Comparison of ENCODE assay signal across 12 mouse cellular contexts in genomic region chr11:88498491-88498890, GRCm38 (mm10).
DNase-seq lines count a peak whose midpoint lies in the region; ATAC-seq and TF ChIP-seq lines count a peak whose summit lies in the region.
"Had no signal": no experiment of that assay in that cellular context is flagged by ENCODE, and none has a peak within 500 bp of the region (broad histone marks: within the 10 kb centered on the region; RNA-seq: fewer than 3 reads in every experiment).

No protein-coding gene starts in this region.

- no peak for TF ChIP-seq CTCF in kidney, postnatal 0 days (IDR thresholded peaks at IDR 0.05; ENCODE audit: low read depth)

- peak; percentile 35 for DNase-seq in adrenal gland, adult 2 months
- no peak for DNase-seq in adrenal gland, adult (ENCODE audit: inconsistent age in 2 of 2, low spot score in 1 of 2)
- DNase-seq in kidney, postnatal 0 days (ENCODE audit: low spot score): peak; percentile 41
- no peak for DNase-seq in kidney, postnatal 14 days
- peak; percentile 86 for DNase-seq in ES-CJ7 (ENCODE audit: low read depth, low spot score)
- DNase-seq in cerebellum, postnatal 25 days: no peak
- no peak for DNase-seq in gastrocnemius, adult 18-20 months (ENCODE audit: low spot score)
- DNase-seq: heart, adult 2 months had no signal

- no peaks in the 10 kb centered on the region for H3K36me3 ChIP-seq in kidney, postnatal 0 days (ENCODE audit: insufficient read depth, low read length)
- H3K36me3 ChIP-seq in intestine, embryonic 15.5 days: no peaks in the 10 kb centered on the region
- H3K36me3 ChIP-seq: embryonic facial prominence, embryonic 13.5 days had no signal

- 45% methylated on average over 6 of the region's 7 CpGs for WGBS in kidney, postnatal 0 days
- 56% methylated on average over 7 of the region's 7 CpGs for WGBS in intestine, embryonic 15.5 days

- 0 out of 2 replicates have a peak overlapping the region, but pooled peaks have one; percentile 38 for H3K27ac ChIP-seq in kidney, postnatal 0 days
- no peak overlapping the region for H3K27ac ChIP-seq in intestine, embryonic 15.5 days
- H3K27ac ChIP-seq: embryonic facial prominence, embryonic 13.5 days; liver, embryonic 14.5 days had no signal

- H3K4me2 ChIP-seq in kidney, postnatal 0 days (ENCODE audit: low read length): no peak overlapping the region
- no peak overlapping the region for H3K4me2 ChIP-seq in intestine, embryonic 15.5 days (replicated peaks)
- H3K4me2 ChIP-seq: embryonic facial prominence, embryonic 13.5 days had no signal

- no peaks in the 10 kb centered on the region for H3K9me3 ChIP-seq in kidney, postnatal 0 days (replicated peaks; ENCODE audit: low read length)
- H3K9me3 ChIP-seq in intestine, embryonic 15.5 days: no peaks in the 10 kb centered on the region
- H3K9me3 ChIP-seq: embryonic facial prominence, embryonic 13.5 days had no signal

- H3K4me3 ChIP-seq in kidney, postnatal 0 days (replicated peaks; ENCODE audit: low read depth, low read length): no peak overlapping the region
- H3K4me3 ChIP-seq in intestine, embryonic 15.5 days (replicated peaks): no peak overlapping the region
- H3K4me3 ChIP-seq: embryonic facial prominence, embryonic 13.5 days; heart, adult 2 months; layer of hippocampus, adult 2 months had no signal

- peak; percentile 55; the same call in 1 of the 2 replicates for ATAC-seq in kidney, postnatal 0 days (replicated peaks; ENCODE audit: low FRiP score, low read depth)
- peak; percentile 69 for ATAC-seq in intestine, embryonic 15.5 days

- H3K4me1 ChIP-seq in kidney, postnatal 0 days (replicated peaks; ENCODE audit: insufficient read depth, low read length): peaks cover 7% of the 10 kb centered on the region; the same call in 1 of the 2 replicates
- 0 out of 2 replicates have a peak, but pooled peaks cover 8% of the 10 kb centered on the region for H3K4me1 ChIP-seq in intestine, embryonic 15.5 days (replicated peaks)

- no peaks in the 10 kb centered on the region for H3K27me3 ChIP-seq in kidney, postnatal 0 days (ENCODE audit: insufficient read depth, low read length)
- no peaks in the 10 kb centered on the region for H3K27me3 ChIP-seq in intestine, embryonic 15.5 days (replicated peaks)
- H3K27me3 ChIP-seq: embryonic facial prominence, embryonic 13.5 days had no signal

- no peak overlapping the region for H3K9ac ChIP-seq in kidney, postnatal 0 days (ENCODE audit: low read depth, low read length)
- H3K9ac ChIP-seq in intestine, embryonic 15.5 days: no peak overlapping the region
- H3K9ac ChIP-seq: embryonic facial prominence, embryonic 13.5 days; liver, embryonic 14.5 days had no signal

Comparison
In these comparisons a context has a peak if more than half of its experiments do, and no peak if none do; other contexts are left out.
1. DNase-seq: peak in adrenal gland, adult 2 months (single experiment), kidney, postnatal 0 days (single experiment) and ES-CJ7 (single experiment); none in adrenal gland, adult (0 of 2), kidney, postnatal 14 days (single experiment), cerebellum, postnatal 25 days (0 of 2) and gastrocnemius, adult 18-20 months (single experiment).